Mouse (Mus musculus) right cerebral cortex, adult 2 months (tissue): ENCODE data around the gene Cyth1.
A peak's percentile ranks its signal among the peaks of the same experiment; 100 is the strongest.

Experiments
- DNase-seq, 2 experiments: peaks; one replicate each; pipeline ENCODE4 v3.0.0; 2021 to 2022; ENCODE audit warnings: low spot score in 2 of 2

Gene Cyth1

GRCm38 (mm10) chr11:118254159-118254951 is 6.0 kb upstream of the Cyth1 start:
- peak; percentile 53 to 66 for DNase-seq

GRCm38 (mm10) chr11:118253447-118254158 is 5.2 kb upstream of the Cyth1 start:
- no peak for DNase-seq

- DNase-seq = peak in 1 of 2 experiments; percentile 22
Observed at GRCm38 (mm10) chr11:118249012-118249383, 606 bp upstream of the Cyth1 start.

GRCm38 (mm10) chr11:118247359-118248095 is 865 bp downstream of the Cyth1 start:
- peak in 1 of 2 experiments; percentile 49 for DNase-seq

- no peak for DNase-seq
Observed at GRCm38 (mm10) chr11:118246724-118247123, 1.7 kb downstream of the Cyth1 start.

GRCm38 (mm10) chr11:118245130-118245529 is 3.3 kb downstream of the Cyth1 start:
- DNase-seq = no peak

GRCm38 (mm10) chr11:118243627-118244261 is 4.6 kb downstream of the Cyth1 start:
- DNase-seq = no peak

- DNase-seq = no peak
Observed at GRCm38 (mm10) chr11:118242506-118242905, 5.9 kb downstream of the Cyth1 start.

- no peak for DNase-seq
Observed at GRCm38 (mm10) chr11:118240388-118240787, 8.0 kb downstream of the Cyth1 start.

GRCm38 (mm10) chr11:118239281-118240198 is 8.9 kb downstream of the Cyth1 start:
- DNase-seq = no peak

GRCm38 (mm10) chr11:118236520-118237190 is 11.7 kb downstream of the Cyth1 start:
- DNase-seq = no peak

GRCm38 (mm10) chr11:118234929-118235328 is 13.5 kb downstream of the Cyth1 start:
- DNase-seq = no peak

- DNase-seq = no peak
Observed at GRCm38 (mm10) chr11:118234500-118234899, 13.9 kb downstream of the Cyth1 start.

- no peak for DNase-seq
Observed at GRCm38 (mm10) chr11:118233924-118234323, 14.5 kb downstream of the Cyth1 start.

GRCm38 (mm10) chr11:118232314-118232831 is 16.0 kb downstream of the Cyth1 start:
- no peak for DNase-seq

GRCm38 (mm10) chr11:118229941-118230340 is 18.5 kb downstream of the Cyth1 start:
- DNase-seq = no peak

- no peak for DNase-seq
Observed at GRCm38 (mm10) chr11:118227650-118228049, 20.7 kb downstream of the Cyth1 start.

- no peak for DNase-seq
Observed at GRCm38 (mm10) chr11:118226850-118227249, 21.5 kb downstream of the Cyth1 start.

GRCm38 (mm10) chr11:118225862-118226261 is 22.5 kb downstream of the Cyth1 start:
- DNase-seq = no peak
